Mouse (Mus musculus) bone marrow, adult 2 months (tissue): Measurements from ENCODE around the gene Elavl2. TPM values are rescaled to one million over a fixed set of nuclear protein-coding genes. Genes with fewer than 3 reads are reported as not detected.

Source experiments
- H3K27ac ChIP-seq: fragments of 200-500 bp; 2 replicates; pipeline ENCODE4 v1.5.1; 2012; ENCODE audit warnings: low read depth, mild to moderate bottlenecking, control low read depth, inconsistent platforms, low read length; ENCODE audit not compliant: control insufficient read depth, poor library complexity, insufficient read depth
- H3K4me1 ChIP-seq: fragments of 200-500 bp; 2 replicates; pipeline ENCODE4 v1.6.1; 2011; ENCODE audit warnings: low read length; ENCODE audit not compliant: control insufficient read depth, insufficient read depth
- H3K4me3 ChIP-seq: fragments of 200-500 bp; replicated peaks from 2 replicates; pipeline ENCODE3; 2011; ENCODE audit warnings: mild to moderate bottlenecking, low read depth, low read length, control low read depth; ENCODE audit not compliant: control insufficient read depth
- CTCF ChIP-seq: fragments of 200-500 bp; IDR thresholded peaks from 2 replicates; pipeline ENCODE4 v1.5.1; 2011; ENCODE audit warnings: low read length, control low read depth; ENCODE audit not compliant: control insufficient read depth, insufficient read depth
- POLR2A ChIP-seq: fragments of 200-500 bp; IDR thresholded peaks from 2 replicates; pipeline ENCODE4 v1.6.1; 2011; ENCODE audit warnings: low read depth, mild to moderate bottlenecking, control low read depth, low read length, borderline replicate concordance; ENCODE audit not compliant: control insufficient read depth
- WGBS: fragments of 180-500 bp; shearing (Covaris S2); methylation state at CpG from one replicate; pipeline ENCODE4 v1.1.7; 2018; 5-methylcytosine and 5-hydroxymethylcytosine counted together
- polyA plus RNA-seq: library from polyadenylated mRNA; stranded (reverse); fragments of >200 nt; gene quantifications from 2 replicates; pipeline ENCODE4 v1.2.4, GENCODE M21; 2011; ENCODE audit warnings: low replicate concordance; ENCODE audit not compliant: missing spikeins, insufficient read depth, insufficient read length

Gene Elavl2
- polyA plus RNA-seq, 1 experiment, result 1.4 TPM

GRCm38 (mm10) chr4:91243896-91244295, 156.7 kb downstream of the Elavl2 start:
- H3K4me3 ChIP-seq, result no peak overlapping the region
- H3K4me1 ChIP-seq, result no peaks in the 10 kb centered on the region
- 79% methylated on average over 4 of the region's 4 CpGs for WGBS
- no peak overlapping the region for H3K27ac ChIP-seq
- TF ChIP-seq CTCF, result no peak
- no peak for TF ChIP-seq POLR2A

GRCm38 (mm10) chr4:91238739-91239485, 161.7 kb downstream of the Elavl2 start:
- WGBS, result 75% methylated on average over 6 of the region's 6 CpGs
- TF ChIP-seq POLR2A, result no peak
- TF ChIP-seq CTCF, result no peak
- Histone ChIP-seq H3K4me3 (no peak overlapping the region), H3K4me1 (no peaks in the 10 kb centered on the region), H3K27ac (no peak overlapping the region)

GRCm38 (mm10) chr4:91236976-91237375, 163.6 kb downstream of the Elavl2 start:
- no peak overlapping the region for H3K27ac ChIP-seq
- H3K4me3 ChIP-seq, result no peak overlapping the region
- WGBS, result 63% methylated on average over 7 of the region's 7 CpGs
- no peak for TF ChIP-seq POLR2A
- H3K4me1 ChIP-seq, result no peaks in the 10 kb centered on the region

- no peaks in the 10 kb centered on the region for H3K4me1 ChIP-seq
- no peak overlapping the region for H3K4me3 ChIP-seq
- no peak overlapping the region for H3K27ac ChIP-seq
- 74% methylated on average over 6 of the region's 6 CpGs for WGBS
- TF ChIP-seq CTCF, result no peak
- TF ChIP-seq POLR2A, result no peak
Measured at GRCm38 (mm10) chr4:91234941-91235340, 165.6 kb downstream of the Elavl2 start.

GRCm38 (mm10) chr4:91233599-91233998, 167.0 kb downstream of the Elavl2 start:
- Histone ChIP-seq H3K4me1 (no peaks in the 10 kb centered on the region), H3K27ac (no peak overlapping the region), H3K4me3 (no peak overlapping the region)
- WGBS, result 84% methylated on average over 6 of the region's 6 CpGs
- TF ChIP-seq POLR2A (no peak), CTCF (no peak)

- 41% methylated on average over 1 of the region's 1 CpGs for WGBS
- TF ChIP-seq CTCF, result no peak
- TF ChIP-seq POLR2A, result no peak
- no peak overlapping the region for H3K4me3 ChIP-seq
- H3K4me1 ChIP-seq, result no peaks in the 10 kb centered on the region
- no peak overlapping the region for H3K27ac ChIP-seq
Measured at GRCm38 (mm10) chr4:91230439-91230863, 170.1 kb downstream of the Elavl2 start.

GRCm38 (mm10) chr4:91228341-91228740, 172.2 kb downstream of the Elavl2 start:
- no peak overlapping the region for H3K4me3 ChIP-seq
- no peak overlapping the region for H3K27ac ChIP-seq
- no peaks in the 10 kb centered on the region for H3K4me1 ChIP-seq
- 66% methylated on average over 3 of the region's 3 CpGs for WGBS
- TF ChIP-seq POLR2A, result no peak
- no peak for TF ChIP-seq CTCF

- no peak for TF ChIP-seq POLR2A
- no peak for TF ChIP-seq CTCF
- 43% methylated on average over 4 of the region's 4 CpGs for WGBS
Measured at GRCm38 (mm10) chr4:91223811-91224210, 176.8 kb downstream of the Elavl2 start.

GRCm38 (mm10) chr4:91219322-91219721, 181.3 kb downstream of the Elavl2 start:
- Histone ChIP-seq H3K4me1 (no peaks in the 10 kb centered on the region), H3K27ac (no peak overlapping the region), H3K4me3 (no peak overlapping the region)
- TF ChIP-seq CTCF (no peak), POLR2A (no peak)
- 60% methylated on average over 3 of the region's 3 CpGs for WGBS

More at GRCm38 (mm10) chr4:91223811-91224210, 176.8 kb downstream of the Elavl2 start:
- Histone ChIP-seq H3K27ac (no peak overlapping the region), H3K4me3 (no peak overlapping the region), H3K4me1 (no peaks in the 10 kb centered on the region)
